Mouse (Mus musculus) kidney, postnatal 14 days (tissue): ENCODE results near the gene Sdk1.
A peak's percentile ranks its signal among the peaks of the same experiment; 100 is the strongest.

Experiments
- DNase-seq: peaks from one replicate; pipeline ENCODE4 v3.0.0; 2022; ENCODE audit warnings: mixed read lengths

The Sdk1 gene

GRCm38 (mm10) chr5:141902544-141903250, 661.4 kb downstream of the Sdk1 start:
- peak; percentile 53 for DNase-seq

GRCm38 (mm10) chr5:141910444-141910843, 669.2 kb downstream of the Sdk1 start:
- DNase-seq, result peak; percentile 25

GRCm38 (mm10) chr5:141910886-141911285, 669.6 kb downstream of the Sdk1 start:
- DNase-seq, result peak; percentile 32

- no peak for DNase-seq
These were observed 671.6 kb downstream of the Sdk1 start for GRCm38 (mm10) chr5:141912881-141913280.

- DNase-seq, result peak; percentile 35
These were observed 675.7 kb downstream of the Sdk1 start for GRCm38 (mm10) chr5:141916954-141917353.

GRCm38 (mm10) chr5:141939000-141939399, 697.7 kb downstream of the Sdk1 start:
- DNase-seq, result no peak

GRCm38 (mm10) chr5:141940636-141941035, 699.3 kb downstream of the Sdk1 start:
- DNase-seq, result no peak

- no peak for DNase-seq
These were observed 709.5 kb downstream of the Sdk1 start for GRCm38 (mm10) chr5:141950791-141951190.

GRCm38 (mm10) chr5:141952270-141952669, 711.0 kb downstream of the Sdk1 start:
- no peak for DNase-seq

- no peak for DNase-seq
These were observed 711.6 kb downstream of the Sdk1 start for GRCm38 (mm10) chr5:141952708-141953490.

- no peak for DNase-seq
These were observed 729.8 kb downstream of the Sdk1 start for GRCm38 (mm10) chr5:141971071-141971470.

GRCm38 (mm10) chr5:141979511-141979910, 738.2 kb downstream of the Sdk1 start:
- no peak for DNase-seq

GRCm38 (mm10) chr5:141980746-141981145, 739.5 kb downstream of the Sdk1 start:
- DNase-seq, result no peak

GRCm38 (mm10) chr5:141984322-141984721, 743.0 kb downstream of the Sdk1 start:
- no peak for DNase-seq

- peak; percentile 86 for DNase-seq
These were observed 743.7 kb downstream of the Sdk1 start for GRCm38 (mm10) chr5:141985003-141985402.

- no peak for DNase-seq
These were observed 744.3 kb downstream of the Sdk1 start for GRCm38 (mm10) chr5:141985551-141985950.

GRCm38 (mm10) chr5:141987287-141987799, 746.1 kb downstream of the Sdk1 start:
- DNase-seq, result no peak

GRCm38 (mm10) chr5:141988685-141989084, 747.4 kb downstream of the Sdk1 start:
- no peak for DNase-seq

- DNase-seq, result no peak
These were observed 752.9 kb downstream of the Sdk1 start for GRCm38 (mm10) chr5:141994192-141994591.

- no peak for DNase-seq
These were observed 759.0 kb downstream of the Sdk1 start for GRCm38 (mm10) chr5:142000247-142000646.

- no peak for DNase-seq
These were observed 759.8 kb downstream of the Sdk1 start for GRCm38 (mm10) chr5:142001131-142001530.

- no peak for DNase-seq
These were observed 760.7 kb downstream of the Sdk1 start for GRCm38 (mm10) chr5:142001973-142002372.

- DNase-seq, result no peak
These were observed 768.9 kb downstream of the Sdk1 start for GRCm38 (mm10) chr5:142010189-142010588.

- DNase-seq, result no peak
These were observed 775.7 kb downstream of the Sdk1 start for GRCm38 (mm10) chr5:142017001-142017400.
